Mouse (Mus musculus) heart, adult 2 months (tissue): ENCODE measurements around the gene Elp1.

Source experiments
- CTCF ChIP-seq: fragments of 200-600 bp; IDR thresholded peaks from 2 replicates; pipeline ENCODE4 v1.8.1; 2022; ENCODE audit warnings: antibody characterized with exemption, mild to moderate bottlenecking, moderate library complexity
- POLR2A ChIP-seq: fragments of 200-500 bp; IDR thresholded peaks from 2 replicates; pipeline ENCODE4 v1.6.1; 2011; ENCODE audit warnings: mild to moderate bottlenecking, low read depth, low read length, control low read depth; ENCODE audit not compliant: insufficient read depth

GRCm38 (mm10) chr4:56721469-56721868 lies 80.7 kb downstream of the Elp1 start:
- TF ChIP-seq POLR2A (no peak), CTCF (peak; percentile 66)
